Mouse (Mus musculus) urinary bladder, postnatal 25 days (tissue): Measurements from ENCODE around the gene Fcnb.

Experiments used
- DNase-seq: peaks from one replicate; pipeline ENCODE4 v3.0.0; 2022; ENCODE audit warnings: low spot score

Gene Fcnb

DNA sequence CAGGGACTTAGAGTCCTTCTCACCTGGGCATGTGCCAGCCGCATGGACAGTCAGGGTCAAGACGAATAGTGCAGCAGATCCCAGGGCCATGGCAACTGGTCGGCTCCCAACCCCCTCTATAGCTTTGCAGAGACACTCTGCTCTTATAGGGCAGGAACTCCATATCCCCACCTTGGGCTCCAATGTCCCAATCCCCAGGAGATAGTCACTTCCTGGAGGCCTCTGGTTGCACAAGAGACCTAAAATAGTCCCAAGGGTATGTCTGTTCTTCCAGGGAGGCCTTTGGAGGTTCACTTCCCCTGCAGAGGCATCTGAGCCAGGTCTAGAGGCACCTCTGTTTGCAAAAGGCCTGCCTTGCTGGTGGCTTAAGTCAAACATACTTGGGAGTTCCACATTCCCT, at the start of gene Fcnb:
TSS of gene Fcnb (minus strand) at position 118 of the 400 bp plus-strand sequence.
- no peak for DNase-seq

- no peak for DNase-seq
Measured at GRCm38 (mm10) chr2:28133833-28134232, 49.1 kb upstream of the Fcnb start.

GRCm38 (mm10) chr2:28132117-28132516, 47.4 kb upstream of the Fcnb start:
- DNase-seq = no peak

- no peak for DNase-seq
Measured at GRCm38 (mm10) chr2:28126763-28127438, 42.2 kb upstream of the Fcnb start.

GRCm38 (mm10) chr2:28123910-28124309, 39.2 kb upstream of the Fcnb start:
- DNase-seq = no peak

GRCm38 (mm10) chr2:28121309-28121708, 36.6 kb upstream of the Fcnb start:
- DNase-seq = no peak

GRCm38 (mm10) chr2:28120342-28120741, 35.7 kb upstream of the Fcnb start:
- DNase-seq = no peak

DNA sequence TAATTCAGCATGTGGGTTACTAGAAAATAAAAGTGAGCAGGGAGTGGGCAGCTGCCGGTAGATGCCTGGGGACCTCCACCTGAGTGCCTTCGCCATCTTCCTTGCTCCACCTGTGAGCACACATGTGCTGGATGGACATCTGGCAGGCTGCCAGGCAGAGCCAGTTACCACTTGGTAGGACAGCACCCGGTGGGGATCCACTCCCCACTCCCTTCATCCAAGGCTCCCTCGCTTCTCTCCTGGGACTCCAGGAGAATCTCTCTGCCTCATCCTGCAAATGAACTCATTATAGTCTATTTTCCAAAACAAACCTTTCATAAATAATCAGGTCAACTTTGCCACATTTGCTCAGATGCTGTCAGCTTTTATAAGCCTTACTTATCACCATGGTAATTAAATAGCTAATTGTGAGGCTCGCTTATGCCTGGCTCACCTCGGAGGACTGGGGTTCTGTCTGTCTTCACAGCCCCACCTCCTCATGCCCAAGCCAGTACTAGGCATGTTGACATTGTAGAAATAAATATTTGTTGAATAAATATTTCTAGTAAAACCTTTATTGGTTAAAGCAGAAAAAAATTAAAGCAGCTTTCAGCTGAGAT, 33.9 kb upstream of the Fcnb start:
- DNase-seq = no peak

- DNase-seq = no peak
Measured at GRCm38 (mm10) chr2:28117490-28118308, 33.0 kb upstream of the Fcnb start.

DNA sequence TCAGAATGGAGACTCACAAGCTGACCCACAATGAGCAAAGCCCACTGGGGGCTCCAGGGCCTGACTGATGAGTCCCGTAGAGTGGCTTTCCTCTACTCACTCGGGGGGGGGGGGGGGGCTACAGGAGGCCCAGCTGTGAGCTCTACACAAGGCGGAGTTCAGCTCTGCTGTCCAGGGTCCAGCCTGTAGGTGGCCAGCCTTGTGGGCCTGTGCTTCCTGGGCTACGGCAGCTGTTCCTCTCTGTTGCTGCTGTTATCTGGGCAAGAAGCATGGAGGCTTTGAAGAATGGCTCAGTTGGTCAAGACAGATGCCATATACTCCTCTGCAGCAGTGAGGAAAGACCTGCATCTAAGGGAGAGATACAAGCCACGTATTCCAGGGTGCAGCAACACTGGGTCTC, 24.1 kb upstream of the Fcnb start:
- no peak for DNase-seq

DNA sequence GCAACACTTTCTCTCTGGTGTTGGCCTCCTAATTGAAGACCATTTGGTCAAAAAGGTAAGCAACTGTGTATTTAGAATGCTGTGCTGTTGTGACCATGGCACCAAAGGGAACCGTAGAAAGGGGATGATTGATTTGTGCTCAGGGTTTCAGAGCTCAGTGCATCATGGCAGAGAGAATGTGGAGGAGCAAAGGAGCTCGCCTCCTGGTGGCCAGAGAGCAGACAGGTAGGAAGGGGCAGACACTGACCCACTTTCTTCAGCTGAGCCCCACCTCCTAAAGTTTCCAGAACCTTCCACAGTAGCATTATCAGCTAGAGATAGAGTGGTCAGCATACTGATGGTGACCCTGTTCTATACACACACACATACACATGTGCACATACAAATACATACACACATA, 21.3 kb upstream of the Fcnb start:
- no peak for DNase-seq

DNA sequence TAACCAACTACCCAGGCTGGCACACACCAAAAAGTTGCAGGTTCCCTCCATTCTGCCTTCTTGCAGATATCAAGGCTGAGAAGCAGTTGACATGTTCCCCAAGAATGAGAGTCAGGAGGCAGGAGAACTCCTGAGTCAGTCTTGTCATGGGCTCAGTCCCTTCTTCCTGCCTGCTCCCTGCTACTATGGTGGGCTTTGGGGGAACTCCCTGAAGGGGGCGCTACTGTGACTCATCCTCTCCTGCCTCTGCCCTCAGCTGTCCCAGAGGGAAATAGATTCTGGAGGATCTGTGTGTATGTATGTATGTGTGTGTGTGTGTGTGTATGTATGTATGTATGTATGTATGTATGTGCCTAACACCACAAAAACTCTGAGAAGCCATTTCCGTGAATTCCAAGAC, 19.0 kb upstream of the Fcnb start:
- DNase-seq = no peak

- no peak for DNase-seq
Measured at GRCm38 (mm10) chr2:28101892-28102291, 17.2 kb upstream of the Fcnb start.

- no peak for DNase-seq
Measured at GRCm38 (mm10) chr2:28100796-28101483, 16.3 kb upstream of the Fcnb start.

DNA sequence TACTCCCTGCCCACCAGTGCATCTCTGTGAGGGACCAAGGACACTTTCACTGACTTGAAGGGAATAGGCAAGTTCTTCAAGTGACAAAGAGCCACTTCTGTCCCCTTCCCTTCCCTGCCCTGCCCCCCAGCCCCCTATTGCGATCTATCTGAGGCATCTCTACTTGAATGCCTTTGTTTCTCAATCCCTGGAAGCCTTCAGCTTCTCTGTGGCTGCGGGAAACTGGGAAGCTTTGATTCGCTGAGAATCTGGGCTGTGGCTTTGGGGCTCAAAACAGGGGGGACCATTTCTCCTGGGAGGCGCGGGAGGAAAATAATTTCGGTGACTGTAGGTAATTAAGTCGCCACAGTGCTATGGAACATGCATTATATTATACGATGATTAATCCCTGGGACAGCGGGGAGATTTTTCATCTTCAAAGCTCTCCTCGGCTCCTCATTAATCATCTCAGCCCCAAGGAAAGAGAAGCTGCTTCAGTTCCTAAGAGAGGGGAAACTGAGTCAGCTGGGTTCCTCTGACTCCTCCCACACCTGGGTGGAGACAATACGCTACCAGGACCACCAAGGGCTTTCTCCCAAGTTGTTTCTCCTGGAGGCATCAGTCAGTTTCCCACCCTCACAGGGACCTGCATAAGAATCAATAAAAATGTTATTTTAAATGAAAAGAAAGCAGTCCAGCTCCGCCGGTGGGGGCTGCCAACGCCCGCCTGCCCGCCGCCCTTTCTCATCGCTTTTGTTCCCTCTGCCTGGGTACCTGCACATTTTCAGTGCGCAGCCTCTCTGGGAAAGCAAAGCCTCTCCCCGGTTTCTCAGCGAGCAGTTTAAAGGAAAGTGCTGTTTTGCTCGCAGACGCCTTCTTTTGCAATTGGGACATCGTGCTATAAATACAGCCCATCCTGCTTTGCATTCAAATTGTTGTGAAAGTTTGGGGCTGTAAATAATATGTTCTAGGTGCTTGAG, 14.1 kb upstream of the Fcnb start:
- no peak for DNase-seq

GRCm38 (mm10) chr2:28096751-28097309, 12.1 kb upstream of the Fcnb start:
- DNase-seq = no peak

- DNase-seq = no peak
Measured at GRCm38 (mm10) chr2:28092099-28092498, 7.4 kb upstream of the Fcnb start.

- DNase-seq = no peak
Measured at GRCm38 (mm10) chr2:28091042-28091441, 6.4 kb upstream of the Fcnb start.

DNA sequence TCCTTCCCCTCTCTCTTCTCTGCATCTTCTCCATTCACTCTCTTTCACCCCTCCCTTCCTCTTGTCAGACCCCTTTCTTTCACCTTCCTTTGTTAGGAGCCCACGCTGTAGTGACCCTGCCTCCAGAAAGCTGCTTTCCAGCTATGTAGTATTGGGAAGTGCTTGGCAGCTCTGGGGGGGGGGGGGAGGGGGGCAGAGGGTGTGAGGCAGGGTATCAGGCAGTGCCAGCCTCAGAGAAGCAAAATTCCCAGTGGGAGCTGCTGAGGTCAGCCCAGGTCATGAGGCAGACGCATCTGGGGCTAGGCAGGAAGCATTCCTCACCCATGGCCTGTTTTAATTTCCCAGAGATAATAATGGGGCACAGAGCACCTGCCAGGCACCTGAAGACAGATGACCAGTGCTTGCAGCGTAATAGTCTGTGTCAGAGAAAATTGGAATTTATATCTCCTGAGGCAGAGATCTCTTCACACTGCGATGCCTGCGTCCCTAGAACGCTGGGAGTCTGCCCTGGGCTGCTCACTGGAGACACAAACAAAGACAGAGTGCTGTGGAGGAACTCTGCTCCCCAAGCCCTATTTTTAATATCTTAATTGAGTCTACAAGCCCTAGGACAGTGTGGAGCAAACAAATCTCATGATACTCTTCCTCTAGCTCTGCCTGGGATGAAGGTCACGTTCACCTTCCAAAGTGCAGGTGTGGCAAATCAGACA, 5.8 kb upstream of the Fcnb start:
- DNase-seq = no peak

DNA sequence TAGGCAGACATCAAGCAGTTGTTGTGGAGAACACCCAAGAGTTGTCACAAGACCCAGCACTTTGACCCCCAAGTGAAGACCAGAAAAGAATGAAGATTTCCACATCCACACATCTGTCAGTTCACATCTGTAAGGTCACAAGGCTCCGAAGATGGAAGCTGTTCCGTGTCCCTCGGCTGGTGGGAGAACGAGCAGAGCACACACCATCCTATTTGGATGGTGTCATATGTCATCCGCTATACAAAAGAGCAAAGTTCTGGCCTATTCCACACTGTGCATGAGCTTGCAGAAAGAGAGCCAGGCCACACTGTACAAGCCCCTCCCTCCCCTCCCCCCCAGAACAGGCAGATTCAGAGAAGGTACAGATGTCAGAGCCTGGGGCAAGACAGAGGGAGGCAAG, 4.4 kb upstream of the Fcnb start:
- DNase-seq = no peak
